Mouse (Mus musculus) liver, adult 2 months (tissue): ENCODE data around the gene Klc2. TPM values are rescaled to one million over a fixed set of nuclear protein-coding genes. Genes with fewer than 3 reads are reported as not detected.

ENCODE experiments used
- DNase-seq: peaks from one replicate; pipeline ENCODE4 v3.0.0-alpha.2; 2011; ENCODE audit warnings: low read depth, low spot score; ENCODE audit errors: extremely low read depth
- H3K27ac ChIP-seq: fragments of 200-500 bp; replicated peaks from 2 replicates; pipeline ENCODE4 v1.5.1; 2012; ENCODE audit warnings: low read depth, mild to moderate bottlenecking, control low read depth, inconsistent platforms, low read length; ENCODE audit not compliant: insufficient read depth
- H3K27me3 ChIP-seq: fragments of 200-500 bp; 2 replicates; pipeline ENCODE4 v1.6.1; 2012; ENCODE audit warnings: mild to moderate bottlenecking, moderate library complexity, low read length, inconsistent platforms; ENCODE audit not compliant: control insufficient read depth, insufficient read depth
- H3K36me3 ChIP-seq: fragments of 200-500 bp; 2 replicates; pipeline ENCODE4 v1.6.1; 2012; ENCODE audit warnings: low read length, inconsistent platforms; ENCODE audit not compliant: control insufficient read depth, insufficient read depth
- H3K4me1 ChIP-seq: fragments of 200-500 bp; 2 replicates; pipeline ENCODE4 v1.6.1; 2011; ENCODE audit warnings: low read length; ENCODE audit not compliant: control insufficient read depth, insufficient read depth
- H3K4me3 ChIP-seq: fragments of 200-500 bp; 2 replicates; pipeline ENCODE4 v1.5.1; 2011; ENCODE audit warnings: low read depth, mild to moderate bottlenecking, control low read depth, low read length, moderate library complexity; ENCODE audit not compliant: insufficient read depth
- H3K79me2 ChIP-seq: fragments of 200-500 bp; 2 replicates; pipeline ENCODE4 v1.6.1; 2012; ENCODE audit warnings: inconsistent platforms, mild to moderate bottlenecking, low read length, moderate library complexity; ENCODE audit not compliant: control insufficient read depth, insufficient read depth
- H3K9ac ChIP-seq: fragments of 200-500 bp; 2 replicates; pipeline ENCODE4 v1.6.1; 2012; ENCODE audit warnings: low read depth, mild to moderate bottlenecking, control low read depth, inconsistent platforms, low read length
- CTCF ChIP-seq: fragments of 200-500 bp; IDR thresholded peaks from 2 replicates; pipeline ENCODE4 v1.5.1; 2011; ENCODE audit warnings: low read depth, low read length, control low read depth
- POLR2A ChIP-seq: fragments of 200-500 bp; IDR thresholded peaks from 2 replicates; pipeline ENCODE4 v1.6.1; 2011; ENCODE audit warnings: low read length, control low read depth; ENCODE audit not compliant: insufficient read depth; ENCODE audit errors: extremely low read depth
- WGBS: fragments of 180-500 bp; shearing (Covaris S2); methylation state at CpG from one replicate; pipeline ENCODE4 v1.1.7; 2018; 5-methylcytosine and 5-hydroxymethylcytosine counted together
- polyA plus RNA-seq: library from polyadenylated mRNA; depleted of rRNA; stranded (reverse); fragments of >200 nt; gene quantifications from 2 replicates; pipeline ENCODE4 v1.2.3, GENCODE M21; 2012
- total RNA-seq: library from RNA; depleted of rRNA; stranded (reverse); fragments of >200 nt; gene quantifications from 2 replicates; pipeline ENCODE4 v1.2.3, GENCODE M21; 2014

Gene Klc2
- total and polyA plus RNA-seq, 2 experiments: 2.4 to 12.3 TPM

- Histone ChIP-seq H3K9ac (no peak overlapping the region), H3K79me2 (no peaks in the 10 kb centered on the region), H3K27ac (no peak overlapping the region), H3K4me3 (no peak overlapping the region), H3K27me3 (peaks cover 11% of the 10 kb centered on the region), H3K4me1 (no peaks in the 10 kb centered on the region), H3K36me3 (no peaks in the 10 kb centered on the region)
- WGBS: 87% methylated on average over 1 of the region's 1 CpGs
- TF ChIP-seq CTCF (no peak), POLR2A (no peak)
- no peak for DNase-seq
Observed at GRCm38 (mm10) chr19:5079279-5079678, 39.1 kb downstream of the Klc2 start.

GRCm38 (mm10) chr19:5073518-5073917 lies 44.8 kb downstream of the Klc2 start:
- Histone ChIP-seq H3K27me3 (peaks cover 5% of the 10 kb centered on the region), H3K36me3 (no peaks in the 10 kb centered on the region), H3K4me1 (peaks cover 9% of the 10 kb centered on the region; the same call in 1 of the 2 replicates), H3K27ac (no peak overlapping the region), H3K9ac (no peak overlapping the region), H3K4me3 (no peak overlapping the region), H3K79me2 (no peaks in the 10 kb centered on the region)
- TF ChIP-seq POLR2A: no peak
- no peak for TF ChIP-seq CTCF
- 32% methylated on average over 5 of the region's 5 CpGs for WGBS
- no peak for DNase-seq

DNA sequence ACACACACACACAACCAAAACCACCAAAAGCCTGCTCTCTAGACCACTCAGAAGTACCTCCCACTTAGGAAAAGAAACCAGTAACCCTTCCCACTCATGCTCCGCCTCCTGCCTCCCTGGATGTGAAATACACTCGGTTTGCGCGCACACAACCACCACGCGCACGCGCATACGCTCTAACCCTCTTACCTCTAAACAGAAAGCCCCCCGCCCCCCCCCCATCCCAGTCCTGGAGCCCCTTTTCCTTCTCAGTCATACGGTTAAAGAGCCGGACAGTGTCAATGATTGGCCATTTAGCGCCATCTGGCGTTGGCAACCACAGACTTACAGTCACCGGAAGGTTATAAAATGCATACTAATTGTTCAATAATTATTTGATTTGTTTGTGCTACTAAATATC lies 45.3 kb downstream of the Klc2 start:
- Histone ChIP-seq H3K36me3 (no peaks in the 10 kb centered on the region), H3K4me3 (0 out of 2 replicates have a peak overlapping the region, but pooled peaks have one; percentile 18), H3K4me1 (peaks cover 9% of the 10 kb centered on the region; the same call in 1 of the 2 replicates), H3K27ac (no peak overlapping the region), H3K79me2 (no peaks in the 10 kb centered on the region), H3K9ac (no peak overlapping the region), H3K27me3 (peaks cover 10% of the 10 kb centered on the region)
- no peak for DNase-seq
- 3% methylated on average over 15 of the region's 15 CpGs for WGBS
- TF ChIP-seq POLR2A (no peak), CTCF (peak; percentile 59)

- WGBS: 7% methylated on average over 20 of the region's 20 CpGs
- peaks cover 9% of the 10 kb centered on the region; the same call in 1 of the 2 replicates for H3K4me1 ChIP-seq
- no peak overlapping the region for H3K27ac ChIP-seq
- H3K27me3 ChIP-seq: peaks cover 12% of the 10 kb centered on the region
- peak overlapping the region; percentile 34 for H3K4me3 ChIP-seq
- no peaks in the 10 kb centered on the region for H3K79me2 ChIP-seq
- no peak for DNase-seq
- TF ChIP-seq POLR2A: no peak
- TF ChIP-seq CTCF: no peak
- no peak overlapping the region for H3K9ac ChIP-seq
- H3K36me3 ChIP-seq: no peaks in the 10 kb centered on the region
Observed at GRCm38 (mm10) chr19:5072389-5073019, 45.9 kb downstream of the Klc2 start.

- Histone ChIP-seq H3K79me2 (no peaks in the 10 kb centered on the region), H3K27me3 (peaks cover 12% of the 10 kb centered on the region), H3K27ac (no peak overlapping the region), H3K4me3 (peak overlapping the region; percentile 34), H3K9ac (peak overlapping the region; percentile 12; the same call in 1 of the 2 replicates), H3K36me3 (no peaks in the 10 kb centered on the region), H3K4me1 (peaks cover 9% of the 10 kb centered on the region; the same call in 1 of the 2 replicates)
- TF ChIP-seq CTCF: no peak
- no peak for TF ChIP-seq POLR2A
- peak; percentile 37 for DNase-seq
- WGBS: 6% methylated on average over 40 of the region's 40 CpGs
Observed at GRCm38 (mm10) chr19:5071545-5072369, 46.6 kb downstream of the Klc2 start.
